Mouse (Mus musculus) spleen, embryonic (tissue): ENCODE data around the gene Pigk.
"Not testable (repeated sequence)": the region's sequence is repeated elsewhere in the genome, so short reads cannot be mapped to it uniquely, and the experiment has no call there.

Experiments
- CTCF ChIA-PET: fragments of 350-600 bp; sonication (Branson Sonifier 250); formaldehyde crosslinking; loops from one replicate; lab custom pipeline; 2022; lab: Charles Lee

The Pigk gene

GRCm38 (mm10) chr3:152764516-152765312 is 50.8 kb downstream of the Pigk start:
- CTCF ChIA-PET: no interaction called here

DNA sequence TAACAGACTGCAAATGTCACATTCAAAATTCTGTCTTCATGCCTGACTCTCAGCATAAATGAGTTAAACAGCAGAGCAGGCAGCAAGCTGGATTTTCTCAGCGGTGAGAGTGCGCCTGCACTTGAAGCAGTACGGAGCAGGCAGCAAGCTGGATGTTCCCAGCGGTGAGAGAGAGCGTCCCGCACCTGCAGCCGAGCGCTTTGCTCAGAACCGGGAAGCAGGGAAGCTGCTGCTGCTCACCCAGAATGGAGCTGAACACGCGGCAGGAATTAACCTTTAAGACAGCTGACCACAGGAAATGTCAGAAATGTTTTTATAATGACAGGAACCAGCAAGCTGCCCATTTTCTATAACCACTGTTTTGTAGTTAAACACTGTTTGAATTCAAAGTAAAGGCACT is 53.6 kb downstream of the Pigk start:
- CTCF ChIA-PET: no interaction called here

GRCm38 (mm10) chr3:152770056-152770455 is 56.2 kb downstream of the Pigk start:
- CTCF ChIA-PET: no interaction called here

- CTCF ChIA-PET: no interaction called here
These were observed 62.5 kb downstream of the Pigk start for GRCm38 (mm10) chr3:152776363-152776762.

- CTCF ChIA-PET: no interaction called here
These were observed 63.1 kb downstream of the Pigk start for GRCm38 (mm10) chr3:152776872-152777540.

DNA sequence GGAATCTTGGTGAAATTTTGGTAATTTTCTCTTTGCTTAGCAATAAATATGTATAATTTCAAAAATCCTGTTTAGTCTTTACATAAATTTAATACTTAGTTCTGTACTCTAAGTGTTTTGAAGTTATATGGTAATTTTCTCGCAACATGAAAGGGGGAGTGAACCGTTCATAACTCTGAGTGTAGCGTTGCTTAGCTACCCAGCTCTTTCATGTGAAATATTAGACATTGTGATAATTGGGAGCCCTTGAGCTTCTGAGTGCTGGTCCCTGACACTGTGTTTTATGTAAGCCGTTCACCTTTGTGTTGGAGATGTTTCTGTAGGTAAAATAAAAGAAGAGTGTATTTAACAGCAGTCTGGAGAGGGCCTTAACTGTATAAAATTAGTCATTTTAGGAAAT is 65.9 kb downstream of the Pigk start:
- CTCF ChIA-PET: no interaction called here

DNA sequence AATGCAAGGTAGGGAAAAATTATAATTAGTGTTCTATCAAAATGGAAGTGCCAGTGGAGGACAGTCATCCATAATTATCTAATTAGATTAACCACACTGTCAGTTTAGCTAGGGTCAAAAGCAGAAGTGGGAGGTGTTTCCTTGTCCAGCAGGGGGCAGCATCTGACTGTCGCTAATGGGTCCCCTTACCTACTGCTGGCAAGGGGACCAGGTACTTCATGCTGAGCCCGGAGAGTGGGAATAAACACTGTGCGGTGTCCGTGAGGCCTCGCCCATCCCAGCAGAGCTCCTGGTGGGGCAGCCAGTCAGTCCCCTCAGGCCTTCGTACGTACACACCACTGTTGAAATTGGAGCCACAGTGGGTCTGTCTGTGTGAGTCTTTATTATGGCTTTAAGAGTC is 69.9 kb downstream of the Pigk start:
- CTCF ChIA-PET: interaction anchor here (0.6 to 1.3 kb wide), 3 partner anchors 12 to 203 kb away, joined by 3 to 4 read pairs (median 3); no protein-coding TSS in a partner anchor

- CTCF ChIA-PET: interaction anchor here (0.6 kb wide), 1 partner anchor 106 kb away, joined by 4 read pairs; no protein-coding TSS in a partner anchor
These were observed 70.5 kb downstream of the Pigk start for GRCm38 (mm10) chr3:152784353-152784752.

DNA sequence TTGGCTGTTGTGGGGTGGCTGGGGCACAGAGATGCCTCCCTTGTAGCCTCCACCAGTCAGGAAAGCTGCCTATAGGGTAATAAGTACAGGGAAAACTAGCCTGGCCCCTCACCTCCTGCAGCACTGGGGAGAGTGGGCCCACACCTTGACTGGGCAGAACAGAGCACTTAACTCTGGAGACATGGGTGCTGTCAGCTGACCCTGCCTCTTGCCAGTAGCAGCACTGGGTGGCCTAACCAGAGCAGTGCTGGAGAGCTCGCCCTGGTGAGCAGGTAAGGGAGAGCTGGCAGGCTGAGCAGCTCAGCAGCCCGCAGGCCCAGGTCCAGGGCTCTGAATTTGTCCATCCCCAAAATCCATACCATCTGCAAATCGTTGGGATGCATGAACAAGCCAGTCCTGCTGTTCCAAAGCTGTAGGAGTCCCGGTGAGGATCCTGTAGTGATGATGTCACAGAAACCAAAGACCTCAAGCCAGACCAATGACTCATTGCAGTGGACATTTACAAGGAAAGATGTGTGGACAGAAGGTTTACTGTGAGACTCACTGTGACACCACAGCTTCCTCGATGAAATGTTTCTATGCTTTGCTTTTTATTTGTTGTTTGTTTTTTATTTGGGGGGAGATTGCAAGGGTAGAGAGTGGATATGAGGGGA is 74.5 kb downstream of the Pigk start:
- CTCF ChIA-PET: not testable (repeated sequence)

DNA sequence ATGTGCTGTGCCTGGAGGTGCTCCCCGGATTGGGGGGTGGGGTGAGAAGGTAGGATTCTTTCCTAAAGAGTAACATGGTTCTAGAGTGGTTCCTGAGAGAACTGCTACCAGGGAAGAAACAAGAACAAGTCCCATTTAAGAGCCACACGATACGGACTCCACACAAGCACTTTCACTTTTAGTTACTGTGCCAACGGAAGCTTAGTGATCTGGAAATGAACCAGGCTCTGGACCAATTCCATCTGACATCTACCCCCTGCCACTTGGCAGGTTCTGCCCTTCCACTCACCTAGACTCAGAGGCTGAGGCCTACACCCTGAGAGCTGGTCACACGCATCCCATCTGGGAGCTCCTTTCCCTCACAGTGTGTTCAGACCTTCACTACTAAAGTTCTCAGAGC is 78.7 kb downstream of the Pigk start:
- CTCF ChIA-PET: no interaction called here

- CTCF ChIA-PET: no interaction called here
These were observed 79.1 kb downstream of the Pigk start for GRCm38 (mm10) chr3:152793006-152793405.

GRCm38 (mm10) chr3:152796216-152796615 is 82.3 kb downstream of the Pigk start:
- CTCF ChIA-PET: interaction anchor here (1.0 kb wide), 1 partner anchor 13 kb away, joined by 3 read pairs; no protein-coding TSS in a partner anchor

GRCm38 (mm10) chr3:152797354-152797753 is 83.5 kb downstream of the Pigk start:
- CTCF ChIA-PET: no interaction called here

GRCm38 (mm10) chr3:152799738-152800431 is 86.0 kb downstream of the Pigk start:
- CTCF ChIA-PET: no interaction called here

GRCm38 (mm10) chr3:152813905-152814304 is 100.0 kb downstream of the Pigk start:
- CTCF ChIA-PET: no interaction called here

DNA sequence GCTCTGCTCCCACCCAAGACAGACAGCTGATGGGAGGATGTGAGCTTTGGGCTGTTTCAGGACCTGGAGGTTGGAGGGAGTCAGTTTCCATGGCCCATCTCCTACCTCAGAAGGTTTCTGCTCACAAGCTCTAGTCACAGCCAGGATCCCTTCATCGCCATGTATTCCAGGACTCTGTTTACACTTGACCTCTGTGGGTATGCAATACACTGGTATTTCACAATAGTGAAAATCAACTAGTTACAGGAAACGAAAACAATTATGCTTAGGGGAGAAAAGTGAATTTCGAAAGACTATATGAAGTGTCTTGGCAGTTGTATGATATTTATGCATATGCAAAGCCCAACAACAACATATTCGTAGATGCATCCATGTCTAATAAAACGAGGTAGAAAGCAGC is 101.2 kb downstream of the Pigk start:
- CTCF ChIA-PET: no interaction called here

GRCm38 (mm10) chr3:152820406-152820805 is 106.5 kb downstream of the Pigk start:
- CTCF ChIA-PET: no interaction called here

GRCm38 (mm10) chr3:152821202-152821601 is 107.3 kb downstream of the Pigk start:
- CTCF ChIA-PET: no interaction called here

DNA sequence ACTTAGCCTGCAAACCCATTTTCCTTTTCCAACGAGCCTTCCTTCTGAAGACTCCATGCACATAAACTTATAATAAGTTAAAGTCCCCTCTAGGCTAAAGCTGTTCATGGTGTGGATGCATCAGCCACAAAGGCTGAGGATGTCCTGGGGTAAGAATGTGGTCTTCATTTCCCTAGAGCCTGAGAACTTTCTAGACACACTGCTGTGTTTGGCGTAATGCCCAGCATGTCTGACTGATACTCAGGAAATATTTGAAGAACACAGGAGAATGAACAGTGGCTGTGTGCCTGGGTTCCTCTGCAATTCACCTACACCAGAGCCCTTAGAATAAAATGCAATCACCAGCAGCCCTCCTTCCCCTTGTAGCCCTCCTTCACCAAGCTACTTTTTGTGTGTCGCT is 117.5 kb downstream of the Pigk start:
- CTCF ChIA-PET: no interaction called here

GRCm38 (mm10) chr3:152831974-152832373 is 118.1 kb downstream of the Pigk start:
- CTCF ChIA-PET: interaction anchor here (0.6 kb wide), 1 partner anchor 1153 kb away, joined by 5 read pairs; no protein-coding TSS in a partner anchor

DNA sequence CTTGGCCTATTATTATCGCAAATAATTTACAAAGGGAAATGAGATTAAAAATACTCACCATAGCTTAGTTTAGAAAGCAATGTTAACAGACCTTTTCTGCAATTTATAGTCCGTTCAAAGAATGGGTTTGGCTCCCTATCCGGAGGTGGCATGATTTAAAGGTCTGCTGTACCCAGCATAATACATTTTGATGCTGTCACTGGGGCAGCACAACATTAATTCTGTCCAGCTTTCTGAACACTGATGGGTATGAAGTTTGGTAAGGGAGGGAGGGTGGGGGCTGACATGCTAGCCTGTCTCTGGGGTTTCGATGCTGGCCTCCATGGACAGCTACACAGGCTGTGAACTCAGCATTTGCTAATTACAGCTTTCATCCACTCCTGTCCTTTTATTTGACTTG is 118.5 kb downstream of the Pigk start:
- CTCF ChIA-PET: interaction anchor here (0.6 kb wide), 1 partner anchor 1152 kb away, joined by 5 read pairs; no protein-coding TSS in a partner anchor

GRCm38 (mm10) chr3:152837407-152837806 is 123.5 kb downstream of the Pigk start:
- CTCF ChIA-PET: no interaction called here
